Mouse (Mus musculus): ENCODE results near the gene Gbx1.

Gbx1 gene

DNA sequence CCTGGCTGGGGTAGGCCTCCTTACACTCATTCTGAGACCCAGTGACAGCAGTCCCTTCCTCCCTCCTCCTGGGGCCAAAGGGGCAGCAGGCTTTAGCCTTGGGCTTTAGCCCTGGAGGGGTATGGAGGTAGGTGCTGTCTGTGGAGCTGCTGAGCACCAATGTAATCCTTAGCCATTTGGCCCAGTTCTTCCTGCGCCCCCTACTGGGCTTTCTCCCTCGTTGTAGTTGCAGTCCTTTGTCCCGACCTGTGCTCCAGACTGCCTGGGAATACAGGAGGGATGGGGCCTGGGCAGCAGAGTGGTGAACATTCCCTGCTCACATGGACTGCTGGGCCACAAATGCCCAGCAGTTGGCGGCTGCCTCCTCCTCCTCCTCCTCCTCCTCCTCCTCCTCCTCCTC is 45.4 kb downstream of the Gbx1 start:
- in situ Hi-C loops (cut with MboI, MseI) = no loop called here

DNA sequence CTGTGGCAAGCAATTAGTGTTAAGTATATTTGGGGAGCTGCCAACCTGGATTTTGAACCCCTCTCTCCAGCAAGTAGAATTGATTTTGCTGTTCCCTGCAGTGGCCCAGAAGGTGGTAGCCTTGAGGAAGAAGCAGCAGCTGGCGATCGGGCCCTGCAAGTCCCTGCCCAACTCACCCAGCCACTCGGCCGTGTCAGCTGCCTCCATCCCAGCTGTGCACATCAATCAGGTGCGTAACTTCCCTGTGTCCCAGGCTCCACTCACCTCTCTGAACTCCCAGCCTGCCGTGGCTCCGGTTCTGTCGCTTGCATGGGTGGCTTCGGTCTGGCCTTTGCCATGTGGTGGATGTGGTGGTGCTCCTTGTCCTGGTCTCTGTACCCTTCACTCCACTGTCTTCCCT is 49.1 kb downstream of the Gbx1 start:
- in situ Hi-C loops (cut with MboI, MseI) = no loop called here

DNA sequence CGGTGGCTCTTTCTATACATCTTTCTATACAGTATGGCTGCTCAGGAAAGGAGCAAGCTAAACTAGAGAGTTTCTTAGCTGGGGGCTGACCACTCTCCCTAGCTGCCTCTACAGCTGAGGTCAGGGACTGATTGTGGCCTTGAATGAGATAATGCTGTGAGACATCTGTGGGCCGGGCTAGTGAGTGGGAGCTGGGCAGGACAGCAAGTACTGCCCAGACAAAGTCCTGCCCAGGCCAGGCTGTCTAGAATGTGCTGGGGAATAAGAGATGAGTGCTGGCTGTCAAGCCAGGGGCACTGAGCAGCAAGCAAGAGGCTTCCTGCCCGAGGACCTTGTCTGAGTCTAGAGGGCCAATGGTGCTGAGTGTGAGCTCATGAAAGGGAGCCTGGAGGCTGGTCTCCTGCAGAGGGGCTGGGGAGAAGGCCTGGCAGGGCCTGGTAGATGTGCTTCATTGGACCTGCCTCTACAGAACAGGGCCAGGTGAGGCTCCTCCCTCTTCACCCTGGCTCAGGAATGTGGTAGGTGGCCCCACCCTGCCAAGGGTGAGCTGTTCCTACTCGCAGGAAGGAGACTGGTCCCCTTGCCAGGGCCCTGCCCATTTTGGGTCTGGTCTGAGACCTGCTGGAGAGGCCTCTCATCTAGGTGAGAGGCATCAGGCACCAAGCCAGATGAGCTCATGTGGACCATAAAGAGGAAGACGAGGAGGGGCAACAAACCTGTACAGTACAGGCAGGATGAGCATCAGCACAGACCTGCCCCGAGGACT is 51.3 kb downstream of the Gbx1 start:
- in situ Hi-C loops (cut with MboI, MseI) = no loop called here

DNA sequence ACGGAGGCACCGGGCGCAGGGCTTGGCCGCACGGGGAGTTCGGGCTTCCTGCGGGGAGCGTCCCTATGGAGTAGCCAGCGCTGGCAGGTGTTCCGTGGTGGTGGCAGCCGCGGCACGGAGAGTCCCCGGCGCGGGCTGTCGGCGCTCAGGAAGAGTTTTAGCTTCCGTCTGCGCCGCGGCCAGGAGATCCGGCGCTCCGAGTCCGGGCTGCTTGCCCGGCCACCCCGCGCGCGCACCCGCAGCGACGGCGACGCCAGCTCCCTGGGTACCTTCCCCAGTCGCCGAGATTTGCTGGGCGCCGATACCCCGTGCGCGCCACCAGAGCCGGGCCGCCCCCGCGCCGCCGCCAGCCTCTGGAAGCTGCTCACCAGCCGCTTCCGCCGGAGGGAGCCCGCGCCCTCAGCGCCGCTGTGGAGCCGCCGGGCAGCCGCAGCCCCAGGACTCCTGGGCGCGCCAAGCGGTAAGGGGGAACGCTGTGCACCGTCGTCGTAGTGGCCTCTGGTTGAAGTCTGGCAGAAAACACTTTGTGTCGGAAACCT is 52.2 kb downstream of the Gbx1 start:
- in situ Hi-C loops (cut with MboI, MseI) = no loop called here

DNA sequence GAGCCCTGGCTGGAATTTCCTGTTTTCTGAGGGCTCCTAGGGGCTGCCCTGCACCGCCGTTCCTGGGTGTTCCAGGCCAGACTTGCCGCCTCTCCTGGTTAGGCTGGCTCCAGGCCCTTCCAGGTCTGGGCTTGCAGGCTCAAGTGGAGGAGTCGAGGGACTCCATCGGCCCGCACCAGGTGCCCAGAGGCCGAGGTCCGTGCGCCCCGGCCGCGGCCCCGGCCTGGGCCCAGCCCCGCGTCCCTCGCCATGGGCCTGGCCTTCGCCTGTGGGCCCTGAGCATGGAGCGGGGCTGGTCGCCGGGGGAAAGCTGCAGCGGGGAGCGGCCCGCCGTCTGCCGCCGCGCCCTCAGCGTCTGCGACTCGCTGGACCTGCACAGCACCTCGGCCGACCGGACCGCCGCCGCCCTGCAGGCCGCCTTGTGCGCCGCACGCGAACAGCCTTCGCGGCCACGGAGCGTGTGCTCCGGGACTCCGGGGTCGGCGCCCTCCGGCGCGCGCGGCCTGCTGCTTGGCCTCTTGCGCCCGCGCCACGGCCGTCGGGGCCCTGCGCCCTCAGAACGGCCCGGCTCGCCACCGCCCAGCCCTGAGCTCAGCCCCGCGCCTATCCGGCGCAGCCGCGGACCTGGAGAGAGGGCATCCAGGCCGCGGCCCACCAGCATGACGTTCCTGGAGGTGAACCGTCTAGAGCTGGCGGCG is 52.8 kb downstream of the Gbx1 start:
- in situ Hi-C loops (cut with MboI, MseI) = no loop called here

DNA sequence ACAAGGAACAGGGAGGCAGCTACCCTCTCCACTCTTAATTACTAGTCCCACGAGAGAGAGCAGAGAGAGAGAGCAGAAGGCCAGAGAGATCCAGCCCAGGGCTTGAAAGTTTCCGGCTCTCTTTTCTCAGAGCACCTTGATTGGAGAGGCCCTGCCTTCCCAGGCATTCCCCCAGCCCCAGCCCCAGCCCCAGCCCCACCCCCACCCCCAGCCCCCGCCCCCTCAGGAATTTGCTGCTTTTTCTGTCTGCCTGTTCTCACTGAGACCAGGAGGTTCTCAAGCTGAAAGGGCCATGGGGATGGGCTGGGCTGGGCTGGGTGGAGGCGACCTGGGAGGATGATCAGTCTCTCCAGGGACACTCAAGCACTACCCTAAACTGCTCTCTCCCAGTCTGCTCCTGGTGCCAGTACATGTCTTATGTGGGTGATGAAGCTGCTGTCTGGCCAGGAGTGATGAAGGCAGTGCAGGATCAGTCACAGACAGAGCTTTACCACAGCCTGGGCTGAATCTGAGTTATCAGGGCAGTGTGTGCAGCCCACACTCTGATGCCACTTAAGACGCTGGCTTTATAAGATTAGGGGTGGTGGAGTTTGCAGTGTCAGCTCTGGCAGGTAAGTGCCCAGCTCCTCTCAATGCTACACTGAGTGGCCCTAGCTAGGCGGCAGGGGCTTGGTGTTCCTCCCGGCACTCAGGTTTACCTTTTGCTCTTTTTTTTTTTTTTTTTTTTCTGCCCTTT is 54.0 kb downstream of the Gbx1 start:
- in situ Hi-C loops (cut with MboI, MseI) = no loop called here

DNA sequence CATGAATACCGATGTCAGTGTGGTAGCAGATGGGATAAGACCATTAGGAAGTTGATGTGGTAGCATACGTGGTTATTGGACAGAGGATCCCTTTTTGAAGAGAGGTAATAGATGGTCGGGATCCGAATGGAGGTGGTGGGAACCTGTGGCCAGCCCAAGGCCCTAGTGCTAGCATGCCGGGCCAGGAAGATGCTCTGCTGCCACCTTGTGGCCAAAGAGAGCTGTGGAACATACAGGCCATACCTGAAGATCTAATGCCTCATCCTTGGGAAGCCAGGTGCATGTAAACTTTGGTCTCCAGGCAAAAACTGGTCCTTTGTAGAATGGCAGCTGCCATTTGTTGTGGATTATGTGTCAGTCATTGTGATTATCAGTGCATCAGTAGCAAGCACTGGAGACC is 56.4 kb downstream of the Gbx1 start:
- in situ Hi-C loops (cut with MboI, MseI) = no loop called here

DNA sequence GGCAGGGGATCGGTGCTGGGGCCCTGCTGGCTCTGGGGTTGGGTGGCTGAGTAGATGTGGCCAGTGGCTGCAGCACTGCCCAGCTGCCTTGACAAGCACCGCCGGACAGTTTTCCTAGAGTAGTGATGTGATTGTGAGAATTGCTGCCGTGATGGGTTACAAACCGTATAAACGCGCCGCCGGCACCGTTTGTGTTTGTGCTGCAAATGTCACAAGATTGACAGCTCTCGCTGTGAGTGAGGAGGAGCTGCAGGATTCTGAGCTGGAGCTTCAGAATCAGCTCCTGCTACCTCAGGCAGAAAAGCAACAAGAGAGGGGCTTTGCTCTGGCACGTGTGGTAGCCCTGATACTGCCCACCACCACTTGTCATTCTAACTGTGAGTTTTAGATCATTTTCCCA is 60.2 kb downstream of the Gbx1 start:
- in situ Hi-C loops (cut with MboI, MseI) = no loop called here

DNA sequence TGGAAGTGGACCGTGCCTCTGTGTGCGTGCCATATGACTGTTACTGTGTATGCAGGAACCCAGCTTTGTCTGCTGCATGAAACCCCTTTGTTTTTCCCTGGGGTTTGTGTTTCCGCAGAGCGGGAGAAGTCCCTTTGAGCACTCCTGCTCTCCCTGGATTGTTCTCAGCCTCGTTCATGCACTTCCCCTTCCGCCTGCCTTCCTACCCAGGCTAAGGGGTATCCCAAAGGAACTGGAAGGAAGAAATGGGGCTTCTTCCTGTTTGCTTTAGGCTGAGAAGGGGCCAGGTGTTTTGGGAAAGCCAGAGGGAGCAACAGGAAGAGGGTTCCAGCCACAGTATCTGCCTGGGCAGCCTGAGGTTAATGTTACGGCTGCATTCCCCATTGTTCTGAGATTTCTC is 71.4 kb downstream of the Gbx1 start:
- in situ Hi-C loops (cut with MboI, MseI) = no loop called here

DNA sequence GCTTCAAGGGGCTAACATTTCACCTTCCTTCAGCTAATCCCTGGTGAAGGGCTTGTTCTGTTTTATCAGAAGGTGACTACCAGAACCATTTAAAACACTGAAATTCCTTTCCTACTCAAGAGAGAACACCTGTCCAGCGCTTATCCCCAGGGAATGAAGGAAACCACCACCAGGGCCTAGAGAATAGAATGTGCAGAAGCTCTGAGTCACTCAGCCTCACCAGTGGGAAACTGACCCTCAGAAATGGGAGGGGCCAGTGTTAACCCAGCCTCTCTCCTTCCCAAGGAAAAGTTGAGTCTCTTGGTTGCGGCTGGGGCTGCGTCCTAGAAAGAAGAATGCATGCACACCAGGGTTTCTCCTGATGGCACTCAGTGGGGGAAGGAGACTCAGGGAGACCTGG is 71.9 kb downstream of the Gbx1 start:
- in situ Hi-C loops (cut with MboI, MseI) = no loop called here

DNA sequence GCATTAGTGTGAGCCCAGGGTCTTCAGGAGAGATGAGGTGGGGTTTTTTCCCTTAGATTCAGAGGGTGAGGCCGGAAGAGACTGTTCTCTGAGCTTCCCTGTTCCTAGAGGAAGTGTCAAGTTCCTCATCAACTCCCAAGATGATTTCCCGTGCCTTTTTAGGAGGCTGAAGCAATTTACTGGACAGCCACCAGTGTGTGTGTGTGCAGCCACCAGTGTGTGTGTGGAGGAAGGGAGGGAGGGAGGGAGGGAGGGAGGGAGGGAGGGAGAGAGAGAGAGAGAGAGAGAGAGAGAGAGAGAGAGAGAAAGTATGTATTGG is 73.1 kb downstream of the Gbx1 start:
- in situ Hi-C loops (cut with MboI, MseI) = no loop called here

DNA sequence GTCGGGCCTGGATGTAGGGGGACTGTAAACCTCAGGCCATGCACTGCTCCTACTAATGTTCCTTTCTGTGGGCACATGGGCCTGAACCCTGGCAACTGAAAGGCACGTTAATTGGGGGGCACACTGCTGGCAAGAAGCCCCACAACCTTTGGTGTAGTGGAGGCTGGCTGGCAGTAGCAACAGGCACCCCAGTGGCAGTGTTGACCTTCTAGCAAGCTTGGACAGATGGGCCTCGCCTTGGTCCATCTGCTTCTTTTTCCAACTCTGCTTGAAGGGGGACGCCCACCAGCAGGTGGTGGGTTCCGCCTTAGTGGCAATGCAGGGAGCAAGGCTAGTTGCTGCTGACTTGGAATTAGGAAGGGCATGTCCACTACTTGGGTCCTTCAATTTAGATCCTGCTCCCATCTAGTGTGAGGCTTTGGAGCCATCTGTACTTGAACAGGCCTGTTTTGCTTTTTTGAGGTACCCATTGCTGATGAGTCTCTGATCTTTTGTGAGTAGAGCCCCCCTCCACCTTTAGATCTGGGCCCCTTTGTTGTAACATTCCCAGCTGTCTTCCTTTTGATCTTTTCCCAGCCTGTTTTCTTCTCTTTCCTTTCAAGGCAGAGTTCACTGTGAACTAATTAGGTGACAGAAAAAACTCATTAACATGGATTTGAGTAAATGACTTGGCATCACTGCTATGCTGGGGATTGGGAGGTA is 73.6 kb downstream of the Gbx1 start:
- in situ Hi-C loops (cut with MboI, MseI) = no loop called here
